In the genomic region with DNA sequence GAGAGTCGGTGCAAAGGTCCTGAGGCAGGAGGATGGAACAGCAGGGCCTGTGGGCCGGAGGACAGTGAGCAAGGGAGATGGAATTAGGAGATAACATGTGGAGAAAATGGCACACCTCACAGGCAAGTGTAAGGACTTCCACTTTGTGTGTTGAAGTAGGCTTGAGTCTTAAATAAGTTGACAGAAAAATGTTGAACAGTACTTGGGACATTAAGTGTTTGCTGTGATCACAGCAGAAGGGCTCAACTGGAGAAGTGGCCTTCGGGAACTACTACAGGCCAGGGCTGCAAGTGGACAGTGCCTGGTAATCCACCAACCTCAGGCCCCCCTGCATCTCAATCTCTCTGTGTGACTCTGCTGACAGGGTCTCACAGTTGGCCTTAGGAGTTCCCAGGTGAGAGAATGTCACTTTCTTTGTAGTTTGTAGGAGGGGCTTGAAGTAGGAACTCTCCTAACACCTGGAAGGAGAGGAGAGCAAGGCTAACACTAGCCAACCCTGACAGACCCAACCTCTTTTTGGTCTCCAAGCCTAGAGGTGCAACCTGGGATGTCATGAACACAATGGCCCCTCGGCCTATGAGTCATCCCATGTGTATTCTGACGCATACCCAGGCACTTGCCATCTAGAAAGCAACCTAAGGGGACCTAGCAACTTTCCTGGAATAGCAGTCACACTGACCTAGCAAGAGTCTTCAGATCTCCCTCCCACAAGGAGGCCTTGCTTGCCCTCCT, we compare ENCODE assay signal across 7 mouse cellular contexts. TPM values are rescaled to one million over a fixed set of nuclear protein-coding genes. Genes with fewer than 3 reads are reported as not detected.
DNase-seq lines count a peak whose midpoint lies in the region; ATAC-seq and TF ChIP-seq lines count a peak whose summit lies in the region.

No protein-coding gene starts in this region.

- TF ChIP-seq CTCF in G1E (IDR thresholded peaks at IDR 0.05; ENCODE audit: low read depth, low read length): no peak
- TF ChIP-seq CTCF in bone marrow macrophage, adult 2 months (IDR thresholded peaks at IDR 0.05; ENCODE audit: low read depth, low read length): no peak

- no peak for DNase-seq in G1E (ENCODE audit: low spot score)
- no peak for DNase-seq in cerebellum, adult 11-12 months
- no peak for DNase-seq in right cerebral cortex, postnatal 36 days (ENCODE audit: low spot score in 2 of 2)
- DNase-seq in layer of hippocampus, adult 11-12 months (ENCODE audit: low spot score): no peak

- H3K4me2 ChIP-seq in hindbrain, embryonic 16.5 days (ENCODE audit: low read length): peak overlapping the region; percentile 66

- ATAC-seq in G1E (ENCODE audit: extremely low read depth, insufficient number of reproducible peaks, low FRiP score, poor library complexity, severe bottlenecking): no peak; the same call in 1 of the 2 replicates
- ATAC-seq in hindbrain, embryonic 16.5 days: no peak

- H3K36me3 ChIP-seq in G1E (replicated peaks): no peaks in the 10 kb centered on the region
- H3K36me3 ChIP-seq in hindbrain, embryonic 16.5 days (ENCODE audit: control insufficient read depth, insufficient read depth, low read length): no peaks in the 10 kb centered on the region
- H3K36me3 ChIP-seq in macrophage (ENCODE audit: inconsistent target): no peaks in the 10 kb centered on the region

- peak overlapping the region; percentile 65; the same call in 1 of the 2 replicates for H3K4me3 ChIP-seq in G1E (ENCODE audit: low read depth, low read length)
- peak overlapping the region; percentile 16; the same call in 1 of the 2 replicates for H3K4me3 ChIP-seq in bone marrow macrophage, adult 2 months (ENCODE audit: insufficient read depth, low read length)
- peak overlapping the region; percentile 34 for H3K4me3 ChIP-seq in hindbrain, embryonic 16.5 days (ENCODE audit: low read length)
- no peak overlapping the region for H3K4me3 ChIP-seq in macrophage (ENCODE audit: inconsistent target)

- WGBS in hindbrain, embryonic 16.5 days: 55% methylated on average over 5 of the region's 5 CpGs
- 71% methylated on average over 5 of the region's 5 CpGs for WGBS in macrophage (ENCODE audit: missing documents)

- peaks cover 26% of the 10 kb centered on the region for H3K4me1 ChIP-seq in G1E (ENCODE audit: insufficient read depth, low read depth, low read length)
- H3K4me1 ChIP-seq in bone marrow macrophage, adult 2 months (ENCODE audit: control insufficient read depth, insufficient read depth, low read length): peaks cover 13% of the 10 kb centered on the region
- H3K4me1 ChIP-seq in hindbrain, embryonic 16.5 days (ENCODE audit: control insufficient read depth, insufficient read depth, low read depth, low read length): peaks cover 24% of the 10 kb centered on the region

- H3K9ac ChIP-seq in hindbrain, embryonic 16.5 days (ENCODE audit: low read depth, low read length): peak overlapping the region; percentile 67

- peak overlapping the region; percentile 78 for H3K27ac ChIP-seq in bone marrow macrophage, adult 2 months (ENCODE audit: insufficient read depth, low read depth, low read length)
- peak overlapping the region; percentile 75 for H3K27ac ChIP-seq in hindbrain, embryonic 16.5 days (ENCODE audit: low read depth, low read length)
- H3K27ac ChIP-seq in macrophage: peak overlapping the region; percentile 58

- 0 out of 2 replicates have a peak, but pooled peaks have one; percentile 21 for TF ChIP-seq POLR2A in bone marrow macrophage, adult 2 months (IDR thresholded peaks at IDR 0.05; ENCODE audit: borderline replicate concordance, low read depth, low read length)

- H3K27me3 ChIP-seq in G1E (ENCODE audit: insufficient read depth, low read length): peaks cover 7% of the 10 kb centered on the region
- no peaks in the 10 kb centered on the region for H3K27me3 ChIP-seq in hindbrain, embryonic 16.5 days (replicated peaks; ENCODE audit: control insufficient read depth, insufficient read depth, low read length)

- H3K9me3 ChIP-seq in G1E (replicated peaks): no peaks in the 10 kb centered on the region
- H3K9me3 ChIP-seq in hindbrain, embryonic 16.5 days (ENCODE audit: control insufficient read depth, low read length): no peaks in the 10 kb centered on the region

- no peaks in the 10 kb centered on the region for H3K79me2 ChIP-seq in macrophage (ENCODE audit: inconsistent target)

RNA-seq across cellular contexts. Expression of a gene that starts 6.1 kb away (rescaled TPM):
- not detected in 2 replicates for total RNA-seq in G1E (2014; fragmentation: Nextera tagmentation)
- 0.06 and 0.11 TPM in 2 replicates for total RNA-seq in G1E (2017)
- polyA plus RNA-seq in G1E (2012): not detected in 2 replicates
- polyA plus RNA-seq in bone marrow macrophage, adult 2 months (2012; ENCODE audit: insufficient read depth, insufficient read length, missing spikeins): not detected in 2 replicates
- polyA plus RNA-seq in hindbrain, embryonic 16.5 days (2015; fragmentation: Nextera tagmentation; extraction: Ambion mirVana): 34.3 and 36.5 TPM in 2 replicates
- total RNA-seq in macrophage (2018; cell fraction: chromatin; rRNA removed): under 1 TPM in 1 of 26 experiments, not detected in 25; 0.43 TPM
- under 1 TPM in 2 of 26 experiments, not detected in 24; 0.05 to 0.07 TPM for total RNA-seq in macrophage (2018; cell fraction: cytosol; rRNA removed)
- under 1 TPM in 3 of 26 experiments, not detected in 23; 0.26 to 0.34 (median 0.29) TPM for total RNA-seq in macrophage (2018; cell fraction: nucleus; rRNA removed)
- polyA plus RNA-seq in macrophage (2018): not detected in 3 replicates

RNA-seq across cellular contexts. Expression of a gene that starts 40.6 kb away (rescaled TPM):
- total RNA-seq in G1E (2014; fragmentation: Nextera tagmentation): not detected in 2 replicates
- 0.11 TPM in 1 of 2 replicates, not detected in the other for total RNA-seq in G1E (2017)
- polyA plus RNA-seq in G1E (2012): not detected in 2 replicates
- polyA plus RNA-seq in bone marrow macrophage, adult 2 months (2012; ENCODE audit: insufficient read depth, insufficient read length, missing spikeins): 0.29 and 0.32 TPM in 2 replicates
- 34.1 and 44.7 TPM in 2 replicates for polyA plus RNA-seq in hindbrain, embryonic 16.5 days (2015; fragmentation: Nextera tagmentation; extraction: Ambion mirVana)
- 1 to 10 TPM in 1 of 26 experiments, under 1 TPM in 8, not detected in 17; 0.18 to 1.0 (median 0.74) TPM for total RNA-seq in macrophage (2018; cell fraction: chromatin; rRNA removed)
- total RNA-seq in macrophage (2018; cell fraction: cytosol; rRNA removed): 1 to 10 TPM in 1 of 26 experiments, under 1 TPM in 24, not detected in 1; 0.09 to 1.8 (median 0.22) TPM
- total RNA-seq in macrophage (2018; cell fraction: nucleus; rRNA removed): 1 to 10 TPM in 4 of 26 experiments, under 1 TPM in 13, not detected in 9; 0.13 to 2.6 (median 0.54) TPM
- 0.07 to 0.16 TPM (median 0.09 TPM) in 3 replicates for polyA plus RNA-seq in macrophage (2018)

Comparison
In these comparisons a context has a peak if more than half of its experiments do, and no peak if none do; other contexts are left out.
1. RNA of a gene that starts 6.1 kb away (polyA plus RNA-seq): 34.3 to 36.5 TPM in hindbrain, embryonic 16.5 days; not detected in macrophage, not detected in G1E and not detected in bone marrow macrophage, adult 2 months; every median in the first group is over 10 times any median in the second.
2. RNA of a gene that starts 40.6 kb away (polyA plus RNA-seq): 34.1 to 44.7 TPM in hindbrain, embryonic 16.5 days; 0.29 to 0.32 TPM in bone marrow macrophage, adult 2 months, 0.07 to 0.16 TPM in macrophage and not detected in G1E; every median in the first group is over 10 times any median in the second.
3. Peak in every context shown above with its lines, with median percentiles within 50 percentile points of each other: H3K27ac ChIP-seq.